Mouse (Mus musculus): ENCODE measurements around the gene Olfr959. TPM values are rescaled to one million over a fixed set of nuclear protein-coding genes. Genes with fewer than 3 reads are reported as not detected.

The Olfr959 gene
- polyA plus RNA-seq, 1 experiment from 2014 or later = not detected

Other genes with a start within 250 kb of the Olfr959 start
- not detected in 2 replicates for gene Olfr948, start 249.5 kb downstream of the Olfr959 start, polyA plus RNA-seq (2015; fragmentation: Nextera tagmentation; extraction: Ambion mirVana)
- gene Olfr951, start 188.2 kb downstream of the Olfr959 start, polyA plus RNA-seq (2015; fragmentation: Nextera tagmentation; extraction: Ambion mirVana) = not detected in 2 replicates
- gene Olfr952, start 148.4 kb downstream of the Olfr959 start, polyA plus RNA-seq (2015; fragmentation: Nextera tagmentation; extraction: Ambion mirVana) = not detected in 2 replicates
- not detected in 2 replicates for gene Olfr954, start 118.9 kb downstream of the Olfr959 start, polyA plus RNA-seq (2015; fragmentation: Nextera tagmentation; extraction: Ambion mirVana)
- not detected in 2 replicates for gene Olfr955, start 103.6 kb downstream of the Olfr959 start, polyA plus RNA-seq (2015; fragmentation: Nextera tagmentation; extraction: Ambion mirVana)
- gene Olfr44, start 81.6 kb downstream of the Olfr959 start, polyA plus RNA-seq (2015; fragmentation: Nextera tagmentation; extraction: Ambion mirVana) = not detected in 2 replicates
- not detected in 2 replicates for gene Olfr957, start 59.8 kb downstream of the Olfr959 start, polyA plus RNA-seq (2015; fragmentation: Nextera tagmentation; extraction: Ambion mirVana)
- gene Olfr958, start 21.5 kb downstream of the Olfr959 start, polyA plus RNA-seq (2015; fragmentation: Nextera tagmentation; extraction: Ambion mirVana) = not detected in 2 replicates
- gene AW551984, start 28.8 kb upstream of the Olfr959 start, polyA plus RNA-seq (2015; fragmentation: Nextera tagmentation; extraction: Ambion mirVana) = 30.5 and 40.5 TPM in 2 replicates
- not detected in 2 replicates for gene Olfr148, start 35.1 kb upstream of the Olfr959 start, polyA plus RNA-seq (2015; fragmentation: Nextera tagmentation; extraction: Ambion mirVana)
- not detected in 2 replicates for gene Olfr960, start 45.8 kb upstream of the Olfr959 start, polyA plus RNA-seq (2015; fragmentation: Nextera tagmentation; extraction: Ambion mirVana)
- not detected in 2 replicates for gene Olfr961, start 69.5 kb upstream of the Olfr959 start, polyA plus RNA-seq (2015; fragmentation: Nextera tagmentation; extraction: Ambion mirVana)
- gene Olfr963, start 91.6 kb upstream of the Olfr959 start, polyA plus RNA-seq (2015; fragmentation: Nextera tagmentation; extraction: Ambion mirVana) = not detected in 2 replicates
- not detected in 2 replicates for gene Olfr149, start 131.5 kb upstream of the Olfr959 start, polyA plus RNA-seq (2015; fragmentation: Nextera tagmentation; extraction: Ambion mirVana)
- gene Olfr965, start 135.8 kb upstream of the Olfr959 start, polyA plus RNA-seq (2015; fragmentation: Nextera tagmentation; extraction: Ambion mirVana) = not detected in 2 replicates
- gene Olfr150, start 155.4 kb upstream of the Olfr959 start, polyA plus RNA-seq (2015; fragmentation: Nextera tagmentation; extraction: Ambion mirVana) = not detected in 2 replicates
- not detected in 2 replicates for gene Olfr967, start 170.7 kb upstream of the Olfr959 start, polyA plus RNA-seq (2015; fragmentation: Nextera tagmentation; extraction: Ambion mirVana)
- gene Olfr968, start 207.7 kb upstream of the Olfr959 start, polyA plus RNA-seq (2015; fragmentation: Nextera tagmentation; extraction: Ambion mirVana) = not detected in 2 replicates
- not detected in 2 replicates for gene Olfr969, start 215.4 kb upstream of the Olfr959 start, polyA plus RNA-seq (2015; fragmentation: Nextera tagmentation; extraction: Ambion mirVana)
- gene Olfr970, start 233.3 kb upstream of the Olfr959 start, polyA plus RNA-seq (2015; fragmentation: Nextera tagmentation; extraction: Ambion mirVana) = not detected in 2 replicates

Data from stomach, embryonic 16.5 days (tissue).